Mouse (Mus musculus) G1E (cell line): ENCODE results near the gene Lima1. TPM values are rescaled to one million over a fixed set of nuclear protein-coding genes. Genes with fewer than 3 reads are reported as not detected.
"Not testable (repeated sequence)": the region's sequence is repeated elsewhere in the genome, so short reads cannot be mapped to it uniquely, and the experiment has no call there.

Experiments
- ATAC-seq: 2 replicates; pipeline ENCODE4 v1.8.0; 2016; ENCODE audit warnings: mild to moderate bottlenecking; ENCODE audit not compliant: insufficient number of reproducible peaks, poor library complexity, low FRiP score, severe bottlenecking; ENCODE audit errors: extremely low read depth
- DNase-seq: peaks from one replicate; pipeline ENCODE4 v3.0.0; 2012; ENCODE audit warnings: low spot score
- H3K27me3 ChIP-seq: 2 replicates; pipeline ENCODE4 v1.6.1; 2012; ENCODE audit warnings: mild to moderate bottlenecking, low read length, inconsistent platforms; ENCODE audit not compliant: insufficient read depth
- H3K36me3 ChIP-seq: replicated peaks from 2 replicates; pipeline ENCODE3; 2012; ENCODE audit warnings: mild to moderate bottlenecking, inconsistent platforms
- H3K4me1 ChIP-seq: 2 replicates; pipeline ENCODE4 v1.6.1; 2012; ENCODE audit warnings: low read depth, low read length, inconsistent platforms, mixed read lengths; ENCODE audit not compliant: insufficient read depth
- H3K4me3 ChIP-seq: 2 replicates; pipeline ENCODE4 v1.5.1; 2012; ENCODE audit warnings: low read depth, mild to moderate bottlenecking, inconsistent platforms, low read length, moderate library complexity, mixed read lengths
- H3K9me3 ChIP-seq: replicated peaks from 2 replicates; pipeline ENCODE4 v1.6.1; 2012; ENCODE audit warnings: inconsistent platforms
- CTCF ChIP-seq: IDR thresholded peaks from 2 replicates; pipeline ENCODE4 v1.5.1; 2012; ENCODE audit warnings: low read depth, low read length, inconsistent platforms, mixed read lengths
- GATA1 ChIP-seq: IDR thresholded peaks from 2 replicates; pipeline ENCODE4 v1.6.1; 2012; ENCODE audit warnings: borderline replicate concordance, low read length, inconsistent platforms, mixed read lengths
- GATA2 ChIP-seq: IDR thresholded peaks from 2 replicates; pipeline ENCODE4 v1.6.1; 2012; ENCODE audit warnings: low read depth, low read length, inconsistent platforms, borderline replicate concordance
- POLR2AphosphoS5 ChIP-seq: IDR thresholded peaks from 2 replicates; pipeline ENCODE4 v1.6.1; 2012; ENCODE audit warnings: low read depth, low read length, inconsistent platforms; ENCODE audit not compliant: insufficient replicate concordance
- TAL1 ChIP-seq: conservative IDR thresholded peaks from 2 replicates; pipeline ENCODE4 v1.6.1; 2012; ENCODE audit warnings: low read depth, low read length, inconsistent platforms, mixed read lengths
- polyA plus RNA-seq: library from polyadenylated mRNA; stranded (reverse); fragments of >175 nt; gene quantifications from 2 replicates; pipeline ENCODE4 v1.2.3, GENCODE M21; 2012
- total RNA-seq, 2 experiments: library from RNA; stranded (forward) in 1 of 2; stranded (reverse) in 1 of 2; fragments of 200-1000 nt in 1 of 2; fragments of >200 nt in 1 of 2; fragmentation: Nextera tagmentation in 1 of 2; gene quantifications; 2 replicates each; pipeline ENCODE4 v1.2.3; 2014 to 2017

Gene Lima1
- total and polyA plus RNA-seq, 3 experiments = 0.01 to 0.87 TPM; not detected in 1

- ATAC-seq = no peak
- no peak overlapping the region for H3K4me3 ChIP-seq
- H3K4me1 ChIP-seq = no peaks in the 10 kb centered on the region
- TF ChIP-seq POLR2AphosphoS5 = no peak
- no peak for TF ChIP-seq TAL1
- TF ChIP-seq CTCF = no peak
- TF ChIP-seq GATA2 = no peak
- TF ChIP-seq GATA1 = no peak
- peaks cover 3% of the 10 kb centered on the region; the same call in 1 of the 2 replicates for H3K27me3 ChIP-seq
- DNase-seq = no peak
- H3K9me3 ChIP-seq = no peaks in the 10 kb centered on the region
- no peaks in the 10 kb centered on the region for H3K36me3 ChIP-seq
These were observed 50.0 kb downstream of the Lima1 start for GRCm38 (mm10) chr15:99825211-99825610.

GRCm38 (mm10) chr15:99823322-99823898 lies 51.8 kb downstream of the Lima1 start:
- TF ChIP-seq POLR2AphosphoS5 (no peak), GATA1 (no peak)
- Histone ChIP-seq H3K36me3 (no peaks in the 10 kb centered on the region), H3K4me3 (no peak overlapping the region), H3K27me3 (peaks cover 5% of the 10 kb centered on the region; the same call in 1 of the 2 replicates), H3K4me1 (no peaks in the 10 kb centered on the region), H3K9me3 (no peaks in the 10 kb centered on the region)
- DNase-seq (no peak), ATAC-seq (no peak)

- H3K27me3 ChIP-seq, H3K36me3 ChIP-seq, H3K4me3 ChIP-seq, DNase-seq, H3K4me1 ChIP-seq, H3K9me3 ChIP-seq, ATAC-seq: not testable (repeated sequence)
These were observed 52.8 kb downstream of the Lima1 start for GRCm38 (mm10) chr15:99822501-99822900.

GRCm38 (mm10) chr15:99819621-99820279 lies 55.5 kb downstream of the Lima1 start:
- Histone ChIP-seq H3K9me3 (no peaks in the 10 kb centered on the region), H3K27me3 (peaks cover 2% of the 10 kb centered on the region; the same call in 1 of the 2 replicates), H3K36me3 (no peaks in the 10 kb centered on the region), H3K4me3 (no peak overlapping the region), H3K4me1 (no peaks in the 10 kb centered on the region)
- no peak for DNase-seq
- TF ChIP-seq POLR2AphosphoS5 (no peak), GATA2 (no peak), CTCF (no peak), GATA1 (no peak), TAL1 (no peak)
- no peak for ATAC-seq

- Histone ChIP-seq H3K36me3 (no peaks in the 10 kb centered on the region), H3K4me3 (no peak overlapping the region), H3K9me3 (no peaks in the 10 kb centered on the region), H3K4me1 (no peaks in the 10 kb centered on the region), H3K27me3 (peaks cover 2% of the 10 kb centered on the region; the same call in 1 of the 2 replicates)
- ATAC-seq = no peak
- TF ChIP-seq TAL1 (no peak), POLR2AphosphoS5 (no peak), CTCF (no peak), GATA2 (no peak), GATA1 (no peak)
- no peak for DNase-seq
These were observed 56.2 kb downstream of the Lima1 start for GRCm38 (mm10) chr15:99819109-99819440.

GRCm38 (mm10) chr15:99818321-99819108 lies 56.7 kb downstream of the Lima1 start:
- no peak for TF ChIP-seq GATA2
- no peak for TF ChIP-seq CTCF
- TF ChIP-seq GATA1 = no peak
- TF ChIP-seq TAL1 = no peak
- Histone ChIP-seq H3K4me1 (no peaks in the 10 kb centered on the region), H3K36me3 (no peaks in the 10 kb centered on the region), H3K9me3 (no peaks in the 10 kb centered on the region), H3K27me3 (peaks cover 2% of the 10 kb centered on the region; the same call in 1 of the 2 replicates), H3K4me3 (no peak overlapping the region)
- ATAC-seq (no peak), DNase-seq (no peak)
